Mouse (Mus musculus) lung, adult 2 months (tissue): ENCODE results near the gene Hdac9. TPM values are rescaled to one million over a fixed set of nuclear protein-coding genes. Genes with fewer than 3 reads are reported as not detected.

ENCODE experiments used
- DNase-seq: peaks from one replicate; pipeline ENCODE4 v3.0.0; 2022
- H3K4me1 ChIP-seq: fragments of 200-500 bp; 2 replicates; pipeline ENCODE4 v1.6.1; 2011; ENCODE audit warnings: low read length; ENCODE audit not compliant: control insufficient read depth, insufficient read depth
- H3K4me3 ChIP-seq: fragments of 200-500 bp; replicated peaks from 2 replicates; pipeline ENCODE3; 2011; ENCODE audit warnings: low read depth, mild to moderate bottlenecking, control low read depth, low read length; ENCODE audit errors: extremely low read depth
- CTCF ChIP-seq: fragments of 200-500 bp; IDR thresholded peaks from 2 replicates; pipeline ENCODE4 v1.5.1; 2011; ENCODE audit warnings: mild to moderate bottlenecking, low read length, control low read depth; ENCODE audit not compliant: insufficient read depth
- POLR2A ChIP-seq: fragments of 200-500 bp; IDR thresholded peaks from 2 replicates; pipeline ENCODE4 v1.6.1; 2011; ENCODE audit warnings: low read depth, mild to moderate bottlenecking, control low read depth, low read length, borderline replicate concordance; ENCODE audit errors: extremely low read depth
- WGBS: fragments of 180-500 bp; shearing (Covaris S2); methylation state at CpG from one replicate; pipeline ENCODE4 v1.1.7; 2018; 5-methylcytosine and 5-hydroxymethylcytosine counted together
- polyA plus RNA-seq: library from polyadenylated mRNA; depleted of rRNA; stranded (reverse); fragments of >200 nt; gene quantifications from 2 replicates; pipeline ENCODE4 v1.2.3, GENCODE M21; 2012

The Hdac9 gene
- polyA plus RNA-seq, 1 experiment = 4.8 TPM

- TF ChIP-seq POLR2A = no peak
- TF ChIP-seq CTCF = no peak
- no peaks in the 10 kb centered on the region for H3K4me1 ChIP-seq
- WGBS = 29% methylated on average over 6 of the region's 6 CpGs
- H3K4me3 ChIP-seq = no peak overlapping the region
- DNase-seq = no peak
Observed at GRCm38 (mm10) chr12:34351906-34352305, 565.0 kb downstream of the Hdac9 start.

GRCm38 (mm10) chr12:34347529-34347928 is 569.4 kb downstream of the Hdac9 start:
- 98% methylated on average over 2 of the region's 2 CpGs for WGBS
- TF ChIP-seq CTCF (no peak), POLR2A (no peak)
- DNase-seq = no peak
- no peaks in the 10 kb centered on the region for H3K4me1 ChIP-seq
- no peak overlapping the region for H3K4me3 ChIP-seq

- Histone ChIP-seq H3K4me1 (no peaks in the 10 kb centered on the region), H3K4me3 (no peak overlapping the region)
- no peak for DNase-seq
- TF ChIP-seq CTCF (no peak), POLR2A (no peak)
- 77% methylated on average over 2 of the region's 2 CpGs for WGBS
Observed at GRCm38 (mm10) chr12:34342761-34343160, 574.1 kb downstream of the Hdac9 start.

GRCm38 (mm10) chr12:34338886-34339285 is 578.0 kb downstream of the Hdac9 start:
- H3K4me3 ChIP-seq = no peak overlapping the region
- WGBS = 79% methylated on average over 4 of the region's 4 CpGs
- DNase-seq = no peak
- H3K4me1 ChIP-seq = no peaks in the 10 kb centered on the region
- TF ChIP-seq POLR2A (no peak), CTCF (no peak)

- TF ChIP-seq POLR2A (no peak), CTCF (no peak)
- Histone ChIP-seq H3K4me3 (no peak overlapping the region), H3K4me1 (no peaks in the 10 kb centered on the region)
- WGBS = 65% methylated on average over 4 of the region's 4 CpGs
- DNase-seq = no peak
Observed at GRCm38 (mm10) chr12:34334455-34335084, 582.3 kb downstream of the Hdac9 start.

GRCm38 (mm10) chr12:34332884-34333283 is 584.0 kb downstream of the Hdac9 start:
- no peak for DNase-seq
- H3K4me3 ChIP-seq = no peak overlapping the region
- TF ChIP-seq CTCF (no peak), POLR2A (no peak)
- no peaks in the 10 kb centered on the region for H3K4me1 ChIP-seq
- WGBS = 45% methylated on average over 4 of the region's 4 CpGs

- DNase-seq = no peak
- 93% methylated on average over 1 of the region's 1 CpGs for WGBS
- no peak overlapping the region for H3K4me3 ChIP-seq
- TF ChIP-seq POLR2A (no peak), CTCF (no peak)
- H3K4me1 ChIP-seq = no peaks in the 10 kb centered on the region
Observed at GRCm38 (mm10) chr12:34327111-34327510, 589.8 kb downstream of the Hdac9 start.

GRCm38 (mm10) chr12:34312113-34312719 is 604.7 kb downstream of the Hdac9 start:
- TF ChIP-seq POLR2A (no peak), CTCF (no peak)
- 84% methylated on average over 15 of the region's 15 CpGs for WGBS
- Histone ChIP-seq H3K4me1 (no peaks in the 10 kb centered on the region), H3K4me3 (no peak overlapping the region)
- DNase-seq = no peak

GRCm38 (mm10) chr12:34305453-34305852 is 611.4 kb downstream of the Hdac9 start:
- 49% methylated on average over 3 of the region's 3 CpGs for WGBS
- H3K4me1 ChIP-seq = no peaks in the 10 kb centered on the region
- no peak overlapping the region for H3K4me3 ChIP-seq
- no peak for DNase-seq
- no peak for TF ChIP-seq POLR2A
- no peak for TF ChIP-seq CTCF

- Histone ChIP-seq H3K4me1 (no peaks in the 10 kb centered on the region), H3K4me3 (no peak overlapping the region)
- 77% methylated on average over 7 of the region's 7 CpGs for WGBS
- TF ChIP-seq POLR2A = no peak
- TF ChIP-seq CTCF = no peak
- no peak for DNase-seq
Observed at GRCm38 (mm10) chr12:34292346-34292745, 624.5 kb downstream of the Hdac9 start.
